Mouse (Mus musculus) forebrain, embryonic 13.5 days (tissue): ENCODE data around the gene Psma5. TPM values are rescaled to one million over a fixed set of nuclear protein-coding genes. Genes with fewer than 3 reads are reported as not detected.
"Not testable (repeated sequence)": the region's sequence is repeated elsewhere in the genome, so short reads cannot be mapped to it uniquely, and the experiment has no call there.

Experiments used
- ATAC-seq: fragments of 200-750 bp; cut with Nextera tagmentation; 2 replicates; pipeline ENCODE4 v1.8.0; 2017
- H3K27ac ChIP-seq: fragments of 300-500 bp; sonication (generic); 2 replicates; pipeline ENCODE4 v1.5.1; 2015; ENCODE audit warnings: inconsistent platforms, mild to moderate bottlenecking, moderate library complexity
- H3K27me3 ChIP-seq: fragments of 300-500 bp; sonication (generic); 2 replicates; pipeline ENCODE4 v1.6.1; 2015; ENCODE audit warnings: mild to moderate bottlenecking, inconsistent platforms
- H3K36me3 ChIP-seq: fragments of 300-500 bp; sonication (generic); 2 replicates; pipeline ENCODE4 v1.6.1; 2015; ENCODE audit warnings: mild to moderate bottlenecking, inconsistent platforms; ENCODE audit not compliant: poor library complexity, severe bottlenecking
- H3K4me1 ChIP-seq: fragments of 300-500 bp; sonication (generic); 2 replicates; pipeline ENCODE4 v1.6.1; 2015; ENCODE audit warnings: inconsistent platforms
- H3K4me2 ChIP-seq: fragments of 300-500 bp; sonication (generic); 2 replicates; pipeline ENCODE4 v1.6.1; 2015; ENCODE audit warnings: inconsistent platforms, mild to moderate bottlenecking, moderate library complexity
- H3K4me3 ChIP-seq: fragments of 300-500 bp; sonication (generic); 2 replicates; pipeline ENCODE4 v1.5.1; 2015; ENCODE audit warnings: mild to moderate bottlenecking, inconsistent platforms
- H3K9ac ChIP-seq: fragments of 300-500 bp; sonication (generic); 2 replicates; pipeline ENCODE4 v1.6.1; 2015; ENCODE audit warnings: mild to moderate bottlenecking, inconsistent platforms
- H3K9me3 ChIP-seq: fragments of 300-500 bp; sonication (generic); replicated peaks from 2 replicates; pipeline ENCODE4 v1.6.1; 2016; ENCODE audit warnings: inconsistent platforms
- WGBS: fragments of 180-500 bp; shearing (Covaris S2); methylation state at CpG from one replicate; pipeline ENCODE4 v1.1.7; 2015; 5-methylcytosine and 5-hydroxymethylcytosine counted together
- polyA plus RNA-seq: library from polyadenylated mRNA; unstranded; fragments of >200 nt; fragmentation: Nextera tagmentation; extraction: Ambion mirVana; gene quantifications from 2 replicates; pipeline ENCODE4 v1.2.1, GENCODE M21; 2015

The Psma5 gene
- polyA plus RNA-seq, 1 experiment from 2014 or later = 298 TPM

- ATAC-seq = peak; percentile 85
- peaks cover 45% of the 10 kb centered on the region for H3K27me3 ChIP-seq
- H3K27ac ChIP-seq = no peak within 1 kb of the TSS; the same call in 1 of the 2 replicates
- no peaks in the 10 kb centered on the region for H3K36me3 ChIP-seq
- WGBS = 2% methylated on average over 35 of the region's 44 CpGs
- H3K9ac ChIP-seq = peak within 1 kb of the TSS; percentile 67
- peak within 1 kb of the TSS; percentile 44 for H3K4me3 ChIP-seq
- H3K4me2 ChIP-seq = peak within 1 kb of the TSS; percentile 74
- H3K4me1 ChIP-seq = peaks cover 22% of the 10 kb centered on the region
- no peaks in the 10 kb centered on the region for H3K9me3 ChIP-seq
These were observed 30.0 kb upstream of the Psma5 start, which contains the start of gene Sypl2 for GRCm38 (mm10) chr3:108226558-108227350. Gene Sypl2 (minus strand): TSS chr3:108226648.

GRCm38 (mm10) chr3:108227521-108227920 lies 29.2 kb upstream of the Psma5 start:
- H3K27me3 ChIP-seq = peaks cover 42% of the 10 kb centered on the region
- H3K36me3 ChIP-seq = no peaks in the 10 kb centered on the region
- H3K4me2 ChIP-seq = peak overlapping the region; percentile 74
- H3K4me3 ChIP-seq = peak overlapping the region; percentile 44; the same call in 1 of the 2 replicates
- no peak overlapping the region for H3K9ac ChIP-seq
- WGBS = 82% methylated on average over 2 of the region's 2 CpGs
- peaks cover 22% of the 10 kb centered on the region for H3K4me1 ChIP-seq
- no peaks in the 10 kb centered on the region for H3K9me3 ChIP-seq
- no peak overlapping the region for H3K27ac ChIP-seq
- no peak for ATAC-seq

GRCm38 (mm10) chr3:108231646-108232045 lies 25.1 kb upstream of the Psma5 start:
- H3K4me1 ChIP-seq = peaks cover 10% of the 10 kb centered on the region
- no peak overlapping the region for H3K27ac ChIP-seq
- H3K9ac ChIP-seq = no peak overlapping the region
- H3K4me3 ChIP-seq = no peak overlapping the region
- no peak for ATAC-seq
- 91% methylated on average over 4 of the region's 4 CpGs for WGBS
- no peaks in the 10 kb centered on the region for H3K9me3 ChIP-seq
- no peaks in the 10 kb centered on the region for H3K36me3 ChIP-seq
- no peak overlapping the region for H3K4me2 ChIP-seq
- peaks cover 11% of the 10 kb centered on the region for H3K27me3 ChIP-seq

GRCm38 (mm10) chr3:108237474-108238102 lies 19.1 kb upstream of the Psma5 start:
- WGBS = 84% methylated on average over 4 of the region's 4 CpGs
- not testable (repeated sequence) for H3K27me3 ChIP-seq

GRCm38 (mm10) chr3:108241243-108241839 lies 15.4 kb upstream of the Psma5 start:
- Histone ChIP-seq H3K4me2 (no peak overlapping the region), H3K4me1 (no peaks in the 10 kb centered on the region), H3K9me3 (no peaks in the 10 kb centered on the region)

More at GRCm38 (mm10) chr3:108237474-108238102, 19.1 kb upstream of the Psma5 start:
- H3K9me3 ChIP-seq, H3K4me2 ChIP-seq, ATAC-seq, H3K4me3 ChIP-seq, H3K4me1 ChIP-seq, H3K27ac ChIP-seq, H3K9ac ChIP-seq, H3K36me3 ChIP-seq: not testable (repeated sequence)

GRCm38 (mm10) chr3:108246857-108247256 lies 9.9 kb upstream of the Psma5 start:
- H3K27me3 ChIP-seq = no peaks in the 10 kb centered on the region
- WGBS = 91% methylated on average over 2 of the region's 2 CpGs

More at GRCm38 (mm10) chr3:108241243-108241839, 15.4 kb upstream of the Psma5 start:
- Histone ChIP-seq H3K4me3 (no peak overlapping the region), H3K9ac (no peak overlapping the region), H3K27ac (no peak overlapping the region), H3K27me3 (no peaks in the 10 kb centered on the region), H3K36me3 (peaks cover 4% of the 10 kb centered on the region; the same call in 1 of the 2 replicates)
- no peak for ATAC-seq
- WGBS = 92% methylated on average over 3 of the region's 3 CpGs

GRCm38 (mm10) chr3:108257831-108258500 lies 1.2 kb downstream of the Psma5 start:
- Histone ChIP-seq H3K36me3 (peaks cover 9% of the 10 kb centered on the region), H3K27ac (no peak overlapping the region), H3K4me2 (peak overlapping the region; percentile 86), H3K4me3 (peak overlapping the region; percentile 99), H3K9ac (peak overlapping the region; percentile 93), H3K4me1 (peaks cover 28% of the 10 kb centered on the region), H3K9me3 (no peaks in the 10 kb centered on the region), H3K27me3 (no peaks in the 10 kb centered on the region)
- WGBS = 80% methylated on average over 3 of the region's 3 CpGs
- ATAC-seq = no peak

More at GRCm38 (mm10) chr3:108246857-108247256, 9.9 kb upstream of the Psma5 start:
- H3K4me1 ChIP-seq = no peaks in the 10 kb centered on the region
- no peak for ATAC-seq
- no peaks in the 10 kb centered on the region for H3K36me3 ChIP-seq
- H3K4me2 ChIP-seq = no peak overlapping the region
- no peaks in the 10 kb centered on the region for H3K9me3 ChIP-seq
- no peak overlapping the region for H3K9ac ChIP-seq
- no peak overlapping the region for H3K4me3 ChIP-seq
- H3K27ac ChIP-seq = no peak overlapping the region

- H3K27me3 ChIP-seq = no peaks in the 10 kb centered on the region
- peaks cover 15% of the 10 kb centered on the region for H3K36me3 ChIP-seq
- no peak overlapping the region for H3K4me2 ChIP-seq
- no peak overlapping the region; the same call in 1 of the 2 replicates for H3K9ac ChIP-seq
- 71% methylated on average over 3 of the region's 3 CpGs for WGBS
- peaks cover 28% of the 10 kb centered on the region for H3K4me1 ChIP-seq
- no peaks in the 10 kb centered on the region for H3K9me3 ChIP-seq
- no peak overlapping the region for H3K27ac ChIP-seq
- H3K4me3 ChIP-seq = no peak overlapping the region
- no peak for ATAC-seq
These were observed 2.6 kb downstream of the Psma5 start for GRCm38 (mm10) chr3:108259319-108259718.

GRCm38 (mm10) chr3:108279495-108279894 lies 22.8 kb downstream of the Psma5 start:
- H3K4me3 ChIP-seq, H3K27me3 ChIP-seq, H3K4me2 ChIP-seq, H3K9me3 ChIP-seq, H3K27ac ChIP-seq, H3K9ac ChIP-seq, ATAC-seq: not testable (repeated sequence)
- 80% methylated on average over 5 of the region's 5 CpGs for WGBS
- H3K36me3 ChIP-seq = peaks cover 48% of the 10 kb centered on the region
- H3K4me1 ChIP-seq = peaks cover 10% of the 10 kb centered on the region

GRCm38 (mm10) chr3:108282401-108283240 lies 25.9 kb downstream of the Psma5 start:
- peak overlapping the region; percentile 97; the same call in 1 of the 2 replicates for H3K9ac ChIP-seq
- H3K4me3 ChIP-seq = peak overlapping the region; percentile 95
- H3K4me2 ChIP-seq = peak overlapping the region; percentile 73
- ATAC-seq = no peak
- WGBS = 28% methylated on average over 12 of the region's 12 CpGs
- no peaks in the 10 kb centered on the region for H3K27me3 ChIP-seq
- H3K9me3 ChIP-seq = no peaks in the 10 kb centered on the region
- H3K4me1 ChIP-seq = peaks cover 40% of the 10 kb centered on the region
- peaks cover 20% of the 10 kb centered on the region for H3K36me3 ChIP-seq
- H3K27ac ChIP-seq = peak overlapping the region; percentile 89

GRCm38 (mm10) chr3:108283241-108283561 lies 26.5 kb downstream of the Psma5 start:
- Histone ChIP-seq H3K4me3 (peak overlapping the region; percentile 95), H3K9ac (peak overlapping the region; percentile 97), H3K27me3 (no peaks in the 10 kb centered on the region), H3K4me1 (peaks cover 46% of the 10 kb centered on the region), H3K27ac (peak overlapping the region; percentile 89), H3K9me3 (no peaks in the 10 kb centered on the region), H3K36me3 (peaks cover 14% of the 10 kb centered on the region), H3K4me2 (peak overlapping the region; percentile 73)
- 18% methylated on average over 6 of the region's 6 CpGs for WGBS
- ATAC-seq = no peak
